Mouse (Mus musculus) left cerebral cortex, postnatal 10 days (tissue): Measurements from ENCODE around the gene Tpcn2. TPM values are rescaled to one million over a fixed set of nuclear protein-coding genes. Genes with fewer than 3 reads are reported as not detected.

Experiments used
- DNase-seq, 2 experiments: peaks; one replicate each; pipeline ENCODE4 v3.0.0; 2021 to 2022; ENCODE audit warnings: low spot score in 2 of 2, mixed read lengths in 1 of 2; ENCODE audit errors: extremely low spot score in 1 of 2
- intact Hi-C: fragments of 180-260 bp; cut with DNase I; formaldehyde crosslinking; loops from one replicate; pipeline ENCODE4 v1.15.1; 2025
- total RNA-seq, 2 experiments: library from RNA; stranded (reverse); gene quantifications; 2 replicates each; pipeline ENCODE4 v1.2.3; 2021

Gene Tpcn2
- total RNA-seq, 2 experiments from 2014 or later: 4.1 to 4.5 TPM

- intact Hi-C loops: no loop called here
Observed at GRCm38 (mm10) chr7:145301008-145301340, 17.2 kb upstream of the Tpcn2 start.

GRCm38 (mm10) chr7:145300321-145301007 lies 16.7 kb upstream of the Tpcn2 start, which contains the start of gene Mrgprf:
Mrgprf (plus strand) TSS chr7:145300828.
- intact Hi-C loops: no loop called here

More at GRCm38 (mm10) chr7:145301008-145301340, 17.2 kb upstream of the Tpcn2 start:
- DNase-seq: no peak

GRCm38 (mm10) chr7:145299562-145300320 lies 15.9 kb upstream of the Tpcn2 start:
- peak in 1 of 2 experiments; percentile 74 for DNase-seq
- intact Hi-C loops: no loop called here

More at GRCm38 (mm10) chr7:145300321-145301007, 16.7 kb upstream of the Tpcn2 start, which contains the start of gene Mrgprf:
- peak in 1 of 2 experiments; percentile 50 for DNase-seq

DNA sequence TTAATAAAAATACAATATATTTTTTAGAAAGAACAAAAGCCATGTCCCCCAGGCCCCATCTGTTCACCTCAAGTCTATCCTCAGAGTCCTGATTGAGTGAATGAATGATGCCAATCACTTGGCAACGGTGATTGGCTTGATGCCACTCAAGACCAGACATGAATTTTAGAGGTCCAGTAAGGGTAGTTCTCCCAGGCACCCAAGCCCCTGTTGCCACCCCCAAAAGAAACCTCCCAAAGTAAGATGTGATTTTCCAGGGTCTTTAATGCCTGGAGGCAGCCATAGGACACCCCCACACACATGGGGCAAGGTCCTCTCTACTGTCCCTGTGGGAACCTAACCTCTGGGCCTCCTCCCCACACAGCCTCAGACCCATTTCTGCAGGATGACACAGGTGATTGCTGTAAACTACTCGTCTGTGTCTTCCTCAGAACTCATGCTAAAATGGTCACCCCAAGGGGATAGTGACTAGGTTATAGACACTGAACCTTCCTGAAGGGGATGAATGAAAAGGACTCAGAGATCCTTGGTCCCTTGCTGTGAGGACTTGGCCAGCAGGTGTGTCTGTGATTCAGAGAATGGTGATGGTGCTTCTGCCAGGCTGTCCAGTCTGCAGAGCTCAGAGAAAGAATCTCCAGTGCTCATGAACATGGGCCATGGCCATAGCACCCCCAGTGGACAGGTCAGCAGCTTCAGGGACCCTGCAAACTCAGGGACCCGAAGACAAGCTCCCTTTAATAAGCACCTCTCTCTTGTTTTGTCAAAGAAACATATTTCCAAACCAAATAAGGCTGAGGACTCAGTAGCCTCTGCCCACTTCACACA lies 15.1 kb upstream of the Tpcn2 start:
- DNase-seq: no peak
- intact Hi-C loops: no loop called here

DNA sequence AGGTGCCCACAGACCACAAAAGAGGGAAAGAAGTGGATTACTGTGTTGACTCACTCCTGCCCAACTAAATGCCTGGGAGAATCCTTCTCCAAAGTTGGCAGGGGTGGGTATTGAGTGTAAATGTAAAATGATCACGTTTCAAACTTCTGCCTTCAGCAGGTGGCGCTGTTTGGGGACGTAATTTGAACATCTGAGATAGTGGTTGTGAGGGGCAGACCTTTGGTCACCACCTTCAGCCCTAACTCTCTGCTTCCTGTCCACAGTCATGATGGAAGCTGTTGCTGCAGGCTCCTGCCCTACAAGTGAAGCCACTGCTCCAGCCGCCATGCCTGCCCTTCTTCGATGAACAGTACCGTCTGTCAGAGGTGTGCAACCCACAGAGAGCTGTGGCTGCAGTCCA lies 10.0 kb upstream of the Tpcn2 start:
- DNase-seq: no peak

GRCm38 (mm10) chr7:145292726-145293125 lies 8.9 kb upstream of the Tpcn2 start:
- no peak for DNase-seq
- intact Hi-C loops: no loop called here

More for the DNA sequence above, 10.0 kb upstream of the Tpcn2 start:
- intact Hi-C loops: no loop called here

DNA sequence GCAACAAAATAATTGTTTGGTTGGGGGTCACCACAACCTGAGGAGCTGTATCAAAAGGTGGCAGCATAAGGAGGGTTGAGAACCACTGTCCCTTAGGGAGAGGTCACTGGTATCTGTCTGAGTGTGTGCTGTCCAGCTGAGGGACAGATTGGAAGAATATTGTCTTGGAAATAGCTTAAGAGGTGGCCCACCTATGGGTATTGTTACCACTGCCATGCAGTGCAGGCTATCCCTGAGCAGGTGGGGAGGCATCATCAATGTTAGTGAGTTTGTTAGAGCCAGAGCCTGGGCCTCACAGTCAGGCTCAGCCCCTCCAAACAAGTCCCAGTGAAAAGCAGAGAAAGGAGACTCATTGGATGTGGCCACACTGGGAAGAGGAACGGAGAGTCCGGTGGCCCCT lies 8.0 kb upstream of the Tpcn2 start:
- intact Hi-C loops: no loop called here

DNA sequence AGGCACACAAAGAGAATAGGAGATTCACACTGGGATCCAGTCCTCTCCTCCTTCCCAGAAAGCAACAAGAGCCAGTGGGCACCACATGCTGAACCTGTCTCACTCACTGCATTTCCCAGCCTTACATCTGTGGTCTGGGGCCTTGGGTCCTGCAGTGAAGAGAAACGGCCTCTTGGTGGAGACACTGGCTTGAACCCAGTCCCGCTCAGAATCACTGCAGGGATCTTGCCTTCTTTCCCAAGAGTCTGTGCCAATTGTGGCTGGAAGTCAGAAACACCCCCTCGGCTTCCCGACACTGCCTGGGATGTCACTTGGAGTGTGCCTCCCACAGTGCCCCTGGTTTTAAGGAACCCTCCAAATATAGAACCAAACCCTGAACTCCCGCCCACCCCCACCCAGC lies 5.5 kb upstream of the Tpcn2 start:
- DNase-seq: peak in 1 of 2 experiments; percentile 49
- intact Hi-C loops: no loop called here

More for the DNA sequence above, 8.0 kb upstream of the Tpcn2 start:
- DNase-seq: no peak

- DNase-seq: no peak
- intact Hi-C loops: no loop called here
Observed at GRCm38 (mm10) chr7:145287410-145287809, 3.6 kb upstream of the Tpcn2 start.

DNA sequence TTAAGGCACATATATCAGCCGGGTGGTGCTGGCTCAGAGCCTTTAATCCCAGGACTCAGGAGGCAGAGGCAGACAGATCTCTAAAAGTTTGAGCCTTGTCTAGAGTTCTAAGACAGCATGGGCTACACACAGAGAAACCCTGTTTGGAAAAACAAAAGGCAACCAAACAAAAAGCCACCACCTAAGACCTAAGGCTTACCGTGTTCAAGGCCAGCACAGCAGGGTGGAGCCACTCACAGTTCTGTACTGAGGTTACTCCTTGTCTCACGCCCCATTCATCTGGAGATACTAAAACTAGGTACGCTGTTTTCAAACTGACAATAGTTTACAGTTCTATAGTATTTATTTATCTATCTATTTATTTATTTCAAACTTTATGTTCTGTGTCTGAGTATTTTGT lies 1.7 kb upstream of the Tpcn2 start:
- intact Hi-C loops: no loop called here
- no peak for DNase-seq

- intact Hi-C loops: no loop called here
Observed at GRCm38 (mm10) chr7:145284293-145284692, 482 bp upstream of the Tpcn2 start.

DNA sequence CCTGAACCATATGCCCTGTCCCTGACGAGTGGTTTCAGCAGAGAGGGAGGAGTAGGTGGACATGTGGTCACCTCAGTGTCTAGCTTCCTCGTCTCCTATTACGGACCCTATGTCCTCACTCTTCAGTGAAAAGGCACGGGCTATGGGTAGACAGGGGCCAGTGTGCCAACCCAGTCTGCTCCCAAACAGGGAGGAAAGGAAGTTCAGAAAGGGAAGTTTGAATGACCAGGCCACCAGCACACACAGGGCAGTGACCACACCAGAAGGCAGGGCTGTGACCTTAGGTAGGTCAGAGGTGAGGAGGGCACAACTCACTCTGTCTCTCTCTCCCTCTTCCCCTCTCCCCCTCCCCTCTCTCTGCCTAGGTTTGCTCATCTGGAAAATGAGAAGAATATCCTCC lies 770 bp downstream of the Tpcn2 start:
- intact Hi-C loops: no loop called here
- DNase-seq: no peak

More at GRCm38 (mm10) chr7:145284293-145284692, 482 bp upstream of the Tpcn2 start:
- no peak for DNase-seq

DNA sequence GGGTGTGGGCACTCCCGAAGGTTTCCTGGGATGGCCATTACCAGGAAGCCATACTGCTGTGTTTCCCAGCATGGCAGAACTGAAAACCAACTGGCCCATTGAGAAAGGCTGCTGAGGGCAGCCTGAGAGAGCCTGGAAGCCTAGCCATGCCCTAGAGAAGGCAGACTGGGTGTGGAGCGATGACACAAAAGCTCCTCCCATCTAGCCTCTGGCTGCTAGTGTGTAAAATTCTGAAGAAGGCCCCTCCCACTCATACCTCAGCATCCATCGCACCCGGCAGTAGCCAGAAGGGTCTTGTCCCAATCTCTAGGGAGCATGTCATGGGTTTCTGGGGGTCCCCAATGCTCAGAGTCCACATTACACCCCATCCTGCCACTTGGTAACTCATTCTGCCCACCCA lies 2.4 kb downstream of the Tpcn2 start:
- intact Hi-C loops: no loop called here
- DNase-seq: no peak

- intact Hi-C loops: no loop called here
- DNase-seq: no peak
Observed at GRCm38 (mm10) chr7:145275488-145275887, 8.3 kb downstream of the Tpcn2 start.

- no peak for DNase-seq
- intact Hi-C loops: no loop called here
Observed at GRCm38 (mm10) chr7:145270955-145271354, 12.9 kb downstream of the Tpcn2 start.

GRCm38 (mm10) chr7:145268890-145269289 lies 14.9 kb downstream of the Tpcn2 start:
- intact Hi-C loops: no loop called here
- DNase-seq: no peak

DNA sequence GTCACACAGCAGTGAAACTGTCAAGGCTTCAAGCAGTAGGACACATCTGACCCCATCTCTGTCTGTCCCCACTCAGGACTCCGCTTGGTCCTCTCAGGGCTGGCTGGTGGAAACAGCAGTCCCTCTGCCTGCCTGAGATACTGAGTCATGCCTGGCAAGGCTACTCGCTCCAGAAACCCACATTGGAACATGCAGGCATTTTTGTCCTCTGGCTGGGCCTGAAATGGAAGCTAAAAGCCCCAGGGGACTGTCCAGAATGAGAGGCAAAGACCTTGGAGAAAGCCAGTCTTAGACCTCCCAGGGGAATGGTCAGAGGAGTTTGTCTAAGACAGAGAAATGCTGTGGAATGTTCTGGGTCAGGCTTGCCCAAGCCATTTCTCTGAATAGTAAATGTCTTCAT lies 17.8 kb downstream of the Tpcn2 start:
- intact Hi-C loops: no loop called here
- no peak for DNase-seq

- no peak for DNase-seq
- intact Hi-C loops: no loop called here
Observed at GRCm38 (mm10) chr7:145264202-145264601, 19.6 kb downstream of the Tpcn2 start.

- DNase-seq: no peak
- intact Hi-C loops: no loop called here
Observed at GRCm38 (mm10) chr7:145256092-145256491, 27.7 kb downstream of the Tpcn2 start.
